Mouse (Mus musculus) kidney, adult 18-20 months (tissue): ENCODE data around the gene Astl.
"Not testable (repeated sequence)": the region's sequence is repeated elsewhere in the genome, so short reads cannot be mapped to it uniquely, and the experiment has no call there.

Experiments
- DNase-seq: peaks from one replicate; pipeline ENCODE4 v3.0.0; 2021

The Astl gene

DNA sequence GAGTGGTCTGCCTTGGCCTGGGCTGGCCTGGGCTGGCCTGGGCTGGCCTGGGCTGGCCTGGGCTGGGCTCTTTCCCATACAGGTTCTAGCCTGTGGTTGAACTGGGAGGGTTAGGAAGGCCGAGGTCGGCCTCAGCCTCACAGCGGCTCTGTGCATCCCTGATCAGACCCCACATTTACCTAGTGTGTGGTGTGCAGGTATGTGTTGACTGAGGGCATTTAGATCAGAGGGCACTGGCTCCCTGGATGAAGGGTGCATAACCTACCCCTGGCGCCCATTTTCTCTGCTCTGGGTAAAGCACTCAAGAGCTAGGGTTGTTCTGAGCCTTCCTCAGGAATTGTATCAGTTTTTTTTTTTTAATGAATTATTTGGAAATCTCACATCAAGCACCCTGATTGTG, at the start of gene Astl:
Astl (plus strand) TSS at position 224 of the 400 bp plus-strand sequence.
- no peak for DNase-seq

DNA sequence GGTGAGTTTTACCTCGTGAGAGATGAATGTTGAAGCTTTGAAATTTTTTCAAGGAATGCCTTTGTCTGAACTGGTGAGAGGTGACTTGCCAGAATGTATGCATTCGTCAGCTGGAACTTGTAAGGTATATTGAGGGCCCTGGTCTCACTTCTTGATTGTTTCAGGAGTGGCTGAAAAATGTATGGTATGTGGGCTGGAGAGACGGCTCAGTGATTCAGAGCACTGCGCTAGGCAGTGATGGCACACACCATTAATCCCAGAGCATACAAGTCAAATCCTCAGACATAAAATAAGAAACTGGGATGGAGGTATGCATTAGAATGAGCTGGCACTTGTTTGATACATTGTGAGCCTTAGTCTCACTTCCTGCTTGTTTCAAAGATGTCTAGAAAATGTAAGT, 46.2 kb upstream of the Astl start:
- no peak for DNase-seq

DNA sequence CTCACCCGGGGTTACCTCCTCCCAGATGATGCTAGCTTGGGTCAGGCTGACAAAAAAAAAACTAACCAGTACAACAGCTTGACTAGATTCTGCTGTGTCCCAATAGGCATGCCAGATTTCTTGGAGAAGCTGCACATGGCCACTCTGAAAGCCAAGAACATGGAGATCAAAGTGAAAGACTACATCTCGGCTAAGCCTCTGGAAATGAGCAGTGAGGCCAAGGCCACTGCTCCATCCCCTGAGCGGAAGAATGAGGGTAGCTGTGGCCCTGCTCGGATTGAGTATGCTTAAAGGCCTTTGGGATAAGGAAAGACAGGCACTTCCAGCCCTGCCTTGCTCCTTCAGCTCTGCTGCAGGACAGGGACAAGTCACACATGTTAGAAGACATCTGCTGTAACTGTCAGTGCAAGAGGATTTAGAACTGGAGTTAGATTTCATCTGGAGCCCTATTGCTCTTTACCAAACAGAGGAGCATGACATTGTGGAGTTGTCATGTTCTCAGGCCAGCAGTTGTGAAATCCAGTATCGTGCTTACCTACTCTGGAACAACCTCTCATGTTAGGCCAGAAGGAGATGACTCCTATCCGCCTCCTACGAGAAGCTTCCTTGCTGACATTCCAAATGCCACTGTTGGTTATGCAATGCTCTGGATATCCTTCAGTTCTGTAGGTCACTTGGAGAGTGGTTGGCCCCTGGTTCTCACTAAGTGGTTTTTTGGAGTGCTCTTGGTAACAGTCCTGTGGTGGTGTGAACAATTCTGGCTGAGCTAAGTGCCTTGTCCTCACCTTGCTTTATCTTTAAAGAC, 41.2 kb upstream of the Astl start:
- no peak for DNase-seq

DNA sequence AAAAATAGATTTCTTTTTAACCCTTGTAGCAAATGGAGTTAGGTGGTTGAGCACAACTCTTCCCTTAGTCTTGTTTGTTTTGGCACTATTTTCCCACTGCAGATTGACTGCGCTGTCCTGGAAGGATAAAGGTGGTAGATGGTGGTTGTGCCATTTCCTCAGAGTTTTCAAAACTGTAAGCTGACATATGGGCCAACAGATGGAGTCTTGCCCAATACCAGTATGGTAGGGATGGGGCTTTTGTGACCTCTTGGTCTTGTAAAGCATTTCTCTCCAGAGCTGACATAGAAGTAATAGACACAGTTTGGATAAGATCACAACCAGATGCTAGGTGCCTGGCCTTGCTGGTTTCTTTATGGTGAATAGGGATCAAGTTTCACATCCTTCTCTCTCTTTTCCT, 40.4 kb upstream of the Astl start:
- DNase-seq, result no peak

DNA sequence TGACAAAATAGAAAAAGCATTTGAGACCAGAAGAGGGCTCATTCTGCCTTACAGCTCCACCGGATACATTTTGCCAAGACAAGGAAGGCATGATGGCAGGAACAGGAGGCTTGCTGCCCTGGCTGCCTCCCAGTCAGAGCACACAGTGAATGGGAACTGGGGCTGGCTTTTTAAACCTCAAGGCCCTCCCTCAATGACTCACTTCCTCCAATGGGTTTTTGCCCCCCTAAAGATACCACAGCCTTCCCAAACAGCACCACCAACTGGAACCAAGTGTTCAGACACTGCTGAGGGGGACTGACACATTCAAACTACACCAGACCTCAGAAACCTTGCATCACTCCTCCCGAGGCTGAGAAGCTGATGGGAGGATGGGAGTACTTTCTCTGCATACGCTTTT, 37.7 kb upstream of the Astl start:
- DNase-seq, result no peak

DNA sequence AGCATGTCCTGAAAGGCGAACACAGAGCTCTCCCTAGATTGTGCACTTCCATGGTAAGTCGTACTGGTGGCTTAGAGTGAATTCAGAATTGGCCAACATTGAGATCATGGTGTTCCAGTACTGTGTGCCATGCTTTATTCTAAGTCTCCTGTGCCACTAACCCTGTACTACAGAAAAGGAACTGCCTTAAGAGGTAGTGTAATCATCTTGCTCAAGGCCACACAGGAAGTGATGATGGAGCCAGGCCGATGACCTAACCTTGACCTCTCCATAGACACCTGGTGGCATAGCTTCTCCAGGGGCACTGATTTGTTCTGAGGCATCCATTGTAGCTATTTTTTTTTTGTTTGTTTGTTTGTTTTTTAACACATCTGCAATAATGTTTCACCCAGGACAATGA, 36.6 kb upstream of the Astl start:
- DNase-seq, result no peak

DNA sequence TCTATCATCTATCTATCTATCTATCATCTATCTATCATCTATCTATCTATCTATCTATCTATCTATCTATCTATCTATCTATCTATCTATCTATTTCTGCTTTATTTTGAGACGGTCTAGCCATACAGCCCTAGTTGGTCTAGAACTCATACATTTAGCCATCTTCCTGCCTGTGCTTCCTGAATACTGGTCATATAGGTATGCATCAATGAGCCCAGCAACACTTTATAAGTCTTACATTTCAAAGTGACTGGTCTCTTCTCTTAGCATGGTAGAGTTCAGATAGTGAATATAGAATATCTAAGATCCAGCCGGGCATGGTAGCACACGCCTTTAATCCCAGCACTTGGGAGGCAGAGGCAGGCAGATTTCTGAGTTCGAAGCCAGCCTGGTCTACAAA, 34.2 kb upstream of the Astl start:
- DNase-seq, result not testable (repeated sequence)

DNA sequence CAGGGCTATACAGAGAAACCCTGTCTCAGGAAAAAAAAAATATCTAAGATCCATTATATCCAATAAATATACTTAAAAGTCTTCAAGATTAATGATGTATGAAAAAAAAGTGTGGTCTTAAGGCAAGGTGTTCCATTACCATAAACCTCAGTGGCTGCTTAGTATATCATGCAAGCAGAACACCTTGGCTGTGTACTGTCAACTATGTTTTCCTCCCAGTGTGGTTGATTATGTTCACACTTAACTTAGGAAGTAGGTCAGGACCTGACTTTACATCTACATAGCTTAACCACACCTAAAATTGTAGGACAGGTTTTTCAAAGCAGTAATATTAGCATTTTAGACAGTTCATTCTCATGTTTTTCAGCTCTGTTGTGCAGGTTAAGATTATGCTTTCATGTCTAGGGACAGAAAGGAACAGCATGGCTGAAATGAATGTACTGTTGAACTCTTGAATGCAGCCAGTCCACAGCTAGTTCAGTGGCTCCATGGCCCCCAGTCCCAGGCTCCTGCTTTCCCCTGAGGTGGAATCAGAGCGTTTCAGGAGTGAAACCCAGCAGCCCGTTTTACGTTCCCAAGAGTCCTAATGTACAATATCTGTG, 33.7 kb upstream of the Astl start:
- no peak for DNase-seq

DNA sequence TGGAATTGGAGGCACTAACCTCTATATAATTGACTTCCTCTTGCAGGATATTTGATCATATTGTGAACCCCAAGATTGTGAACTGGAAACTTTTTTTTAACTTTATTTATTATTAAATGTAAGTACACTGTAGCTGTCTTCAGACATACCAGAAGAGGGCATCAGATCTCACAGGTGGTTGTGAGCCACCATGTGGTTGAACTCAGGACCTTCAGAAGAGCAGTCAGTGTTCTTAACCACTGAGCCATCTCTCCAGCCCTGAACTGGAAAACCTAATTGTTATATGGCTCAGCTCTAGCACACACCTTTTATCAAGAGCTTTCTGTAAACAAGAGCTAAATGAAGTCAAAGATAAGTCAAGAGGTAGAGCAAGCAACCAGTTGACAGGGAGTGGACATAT, 32.3 kb upstream of the Astl start:
- DNase-seq, result no peak

DNA sequence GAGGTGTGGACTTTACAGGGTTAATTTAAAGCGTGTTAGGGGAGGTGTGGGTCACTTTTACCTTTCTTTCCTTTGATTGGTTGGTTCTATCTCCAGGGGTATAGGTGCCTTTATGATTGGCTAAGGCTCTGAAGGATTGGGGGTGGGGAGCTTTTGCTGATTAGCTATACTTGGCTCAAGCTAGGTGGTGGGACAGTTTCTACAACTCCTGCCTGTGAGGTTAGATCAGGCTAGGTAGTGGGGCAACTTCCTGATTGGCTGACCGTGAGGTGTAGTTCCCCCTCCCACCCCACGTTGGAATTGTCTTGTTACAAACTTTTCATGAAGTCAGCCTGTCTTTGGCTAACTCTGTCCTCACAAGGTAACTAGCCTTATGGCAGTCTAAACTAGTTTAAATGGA, 31.3 kb upstream of the Astl start:
- DNase-seq, result no peak

DNA sequence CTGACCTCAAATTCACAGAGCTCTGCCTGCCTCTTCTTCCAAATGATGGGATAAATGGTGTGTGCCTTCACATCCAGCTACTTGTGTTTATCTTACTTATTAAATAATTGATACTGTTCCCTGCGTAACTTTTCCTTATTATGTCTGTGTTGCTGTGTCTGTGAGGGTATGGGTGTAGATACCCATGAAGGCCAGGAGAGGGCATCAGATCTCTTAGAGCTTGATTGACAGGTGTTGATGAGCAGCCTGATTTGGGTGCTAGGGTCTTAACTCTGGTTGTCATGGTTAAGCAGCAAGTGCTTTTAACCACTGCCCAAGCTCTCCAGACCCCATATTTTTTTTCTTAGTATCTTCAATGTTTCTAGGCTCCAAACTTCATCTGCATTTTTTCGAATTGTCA, 29.8 kb upstream of the Astl start:
- no peak for DNase-seq

DNA sequence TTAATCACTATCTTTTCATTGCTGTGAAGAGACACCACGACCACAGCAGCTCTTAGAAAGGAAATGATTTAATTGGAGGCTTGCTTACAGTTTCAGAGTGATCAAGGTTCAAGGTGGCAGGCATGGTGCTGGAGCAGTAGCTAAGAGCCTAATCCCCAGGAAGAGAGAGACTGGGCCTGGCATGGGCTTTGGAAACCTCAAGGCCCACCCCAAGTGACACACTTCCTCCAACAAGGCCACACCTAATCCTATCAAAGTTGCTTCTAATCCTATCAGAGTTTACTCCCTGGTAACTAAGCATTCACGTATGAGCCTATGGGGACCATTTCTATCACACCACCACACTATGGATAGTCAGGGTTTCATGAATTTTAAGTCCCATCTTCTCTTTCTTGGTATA, 28.2 kb upstream of the Astl start:
- no peak for DNase-seq

DNA sequence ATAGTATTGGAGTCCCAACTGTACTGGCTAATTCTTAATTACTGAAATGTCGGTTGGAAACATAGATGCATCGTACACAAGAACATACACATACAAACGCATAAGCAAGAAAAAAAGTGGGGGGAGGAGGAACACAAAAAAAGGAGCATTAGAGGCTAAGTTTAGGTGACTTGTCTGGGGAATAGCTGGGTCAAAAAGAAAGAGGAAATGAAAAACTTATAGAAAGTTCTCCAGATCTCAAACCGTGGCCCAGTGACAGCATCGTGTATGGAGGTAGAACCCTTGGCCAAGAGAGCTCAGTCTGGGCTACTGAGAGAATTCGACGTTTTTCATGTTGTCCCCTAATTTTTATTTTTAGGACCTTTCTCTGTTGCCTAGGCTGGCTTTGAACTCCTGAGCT, 27.8 kb upstream of the Astl start:
- no peak for DNase-seq

DNA sequence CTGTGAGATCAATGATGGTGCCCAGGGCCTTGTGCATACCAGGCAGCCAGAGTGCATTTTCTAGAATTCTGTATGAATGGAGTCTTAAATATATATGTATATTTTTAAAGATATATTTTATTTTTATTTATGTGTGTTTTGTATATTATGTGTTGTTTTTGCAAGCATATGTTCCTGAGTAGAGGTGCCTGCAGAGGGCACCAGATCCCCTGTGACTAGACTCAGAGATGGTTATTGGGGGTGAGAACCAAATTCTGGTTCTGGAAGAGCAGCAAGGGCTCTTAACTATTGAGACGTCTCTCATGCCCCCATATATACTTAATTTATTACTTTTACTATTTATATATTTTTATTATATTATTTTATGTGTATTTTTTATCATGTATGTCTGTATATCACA, 27.2 kb upstream of the Astl start:
- DNase-seq, result no peak

DNA sequence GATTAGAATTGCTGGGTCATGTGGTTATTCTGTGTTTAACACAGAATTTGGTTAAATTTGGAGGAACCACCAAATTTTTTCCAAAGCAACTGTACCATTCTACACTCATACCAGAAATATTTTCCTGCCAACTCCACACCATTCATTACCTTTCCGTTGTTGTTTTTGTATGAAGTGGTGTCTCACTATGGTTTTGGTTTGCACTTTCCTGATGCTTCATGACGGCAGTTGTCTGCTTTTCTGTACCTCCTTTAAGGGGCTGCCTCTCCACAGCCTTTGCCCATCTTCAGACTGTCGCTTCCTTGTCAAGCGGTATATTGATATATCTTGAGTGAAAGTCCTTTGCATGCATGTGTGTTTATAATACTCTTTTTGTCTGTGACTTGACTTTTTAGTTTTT, 25.6 kb upstream of the Astl start:
- DNase-seq, result no peak

DNA sequence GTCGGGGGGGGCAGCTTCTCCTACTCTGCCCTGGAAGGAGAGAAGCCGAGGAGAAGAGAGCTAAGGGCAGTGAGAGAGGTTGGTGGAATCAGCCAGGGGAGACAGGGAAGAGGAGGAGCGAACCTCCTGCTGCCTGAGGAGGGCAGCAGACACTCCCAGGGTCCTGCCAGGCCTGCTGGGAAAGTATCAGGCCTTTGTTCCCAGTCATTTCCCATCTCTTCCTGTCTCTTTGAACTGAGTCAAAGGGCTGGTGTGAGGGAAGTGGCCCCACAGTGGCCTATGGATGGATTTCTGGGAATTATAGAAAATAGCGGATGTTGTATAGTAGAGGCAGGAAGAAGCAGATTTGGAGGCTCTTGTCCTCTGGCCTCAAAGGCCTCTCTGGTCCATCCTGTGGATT, 24.6 kb upstream of the Astl start:
- DNase-seq, result no peak

DNA sequence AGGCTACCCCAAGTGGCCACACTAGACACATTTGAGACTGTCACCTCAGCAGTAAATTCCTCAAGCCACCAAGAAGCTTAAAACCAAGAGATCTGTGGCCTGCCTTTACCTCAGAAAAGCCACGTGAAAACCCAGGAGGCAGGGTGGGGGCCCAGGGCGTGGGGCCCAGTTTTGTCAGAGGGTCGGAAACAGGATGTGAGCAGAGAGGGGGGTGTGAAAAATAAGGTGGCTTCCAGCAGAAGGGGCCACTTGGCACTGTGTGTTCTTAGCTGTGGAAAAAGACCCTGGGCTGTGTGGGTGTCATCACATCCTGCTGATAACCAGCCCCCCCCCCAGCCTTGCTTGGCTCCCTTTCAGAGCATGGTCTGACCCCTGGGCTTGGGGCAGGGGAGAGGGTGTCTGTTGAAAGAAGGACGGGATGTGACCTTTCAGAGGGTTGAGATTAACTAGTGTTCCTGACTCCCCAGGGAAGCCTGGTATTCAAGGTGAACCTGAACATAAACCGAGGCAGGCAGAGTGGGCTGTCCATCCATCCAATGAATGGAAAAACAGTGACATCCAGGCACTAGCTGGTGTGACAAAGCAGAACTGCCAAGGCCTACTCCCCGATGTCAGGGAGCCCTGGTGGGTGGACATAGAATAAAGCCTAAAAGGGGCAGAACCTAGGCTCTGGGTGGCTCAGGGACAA, 23.8 kb upstream of the Astl start:
- no peak for DNase-seq

DNA sequence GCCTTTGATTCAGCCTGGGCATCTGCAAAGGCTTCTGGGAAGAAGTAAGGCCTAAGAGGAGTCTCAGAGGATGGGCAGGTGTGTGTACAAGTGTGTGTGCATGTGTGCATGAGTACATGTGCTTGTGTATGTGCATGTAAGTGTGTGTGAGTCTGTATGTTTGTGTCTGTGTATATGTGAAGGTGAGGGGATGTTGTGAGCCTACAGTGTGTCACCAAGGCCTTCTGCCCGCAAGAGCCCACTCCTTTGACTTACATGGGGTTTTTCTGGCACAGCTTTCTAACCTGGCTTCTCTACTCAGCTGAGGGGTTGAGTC, 23.3 kb upstream of the Astl start:
- DNase-seq, result no peak

DNA sequence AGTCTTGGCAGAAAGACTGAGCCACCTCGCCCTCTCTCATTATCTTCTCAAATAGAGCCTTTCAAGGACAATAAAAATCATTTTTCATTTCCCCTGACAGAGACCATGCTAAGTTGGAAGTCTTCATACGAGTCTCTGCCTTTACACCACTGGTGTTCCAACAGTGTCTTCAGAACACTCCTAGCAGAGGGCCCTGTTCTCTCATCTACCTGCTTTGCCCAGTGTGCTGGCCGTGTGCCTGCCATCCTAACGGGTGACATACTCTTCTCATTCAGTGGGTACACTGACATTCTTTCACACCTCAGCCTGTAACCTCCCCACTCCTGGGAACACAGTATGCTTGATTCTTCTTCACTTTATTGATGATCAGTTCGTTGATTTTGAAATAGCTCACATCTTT, 22.0 kb upstream of the Astl start:
- DNase-seq, result no peak

DNA sequence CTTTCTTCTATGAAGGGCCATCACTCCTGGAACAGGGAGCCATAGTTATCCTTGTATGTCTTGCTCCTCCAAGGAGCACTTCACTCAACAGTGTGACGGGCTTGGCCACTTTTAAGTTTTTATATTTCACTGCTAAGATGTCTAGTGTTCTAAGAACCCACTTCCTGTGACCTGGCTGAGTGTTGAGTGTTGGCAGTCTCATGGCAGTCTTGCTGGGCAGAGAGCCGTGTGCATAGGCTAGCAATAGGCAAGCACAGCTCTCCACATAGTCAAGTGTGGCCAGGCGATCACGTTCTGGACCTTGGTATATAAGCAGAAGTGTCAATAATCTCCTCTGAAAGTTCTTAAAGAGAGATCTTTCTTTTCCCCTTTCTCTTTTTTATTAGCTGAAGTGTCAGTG, 20.3 kb upstream of the Astl start:
- no peak for DNase-seq

DNA sequence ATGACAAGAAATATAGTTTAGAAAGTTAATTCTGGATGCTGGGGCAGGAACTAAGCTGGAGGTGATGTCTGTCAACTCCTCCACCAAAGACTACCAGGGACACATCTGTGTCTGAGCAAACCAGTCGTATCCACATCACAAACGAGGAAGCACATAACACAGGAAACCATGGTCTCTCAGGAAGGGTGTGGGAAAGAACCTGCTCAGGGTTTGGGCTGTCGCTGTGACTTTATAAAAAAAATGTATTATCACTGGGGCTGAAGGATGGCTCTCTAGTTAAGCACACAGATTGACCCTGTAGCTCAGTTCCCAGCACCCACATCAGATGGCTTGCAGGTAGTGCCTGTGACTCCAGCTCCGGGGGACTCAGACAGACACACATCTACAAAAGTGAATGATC, 19.4 kb upstream of the Astl start:
- no peak for DNase-seq

DNA sequence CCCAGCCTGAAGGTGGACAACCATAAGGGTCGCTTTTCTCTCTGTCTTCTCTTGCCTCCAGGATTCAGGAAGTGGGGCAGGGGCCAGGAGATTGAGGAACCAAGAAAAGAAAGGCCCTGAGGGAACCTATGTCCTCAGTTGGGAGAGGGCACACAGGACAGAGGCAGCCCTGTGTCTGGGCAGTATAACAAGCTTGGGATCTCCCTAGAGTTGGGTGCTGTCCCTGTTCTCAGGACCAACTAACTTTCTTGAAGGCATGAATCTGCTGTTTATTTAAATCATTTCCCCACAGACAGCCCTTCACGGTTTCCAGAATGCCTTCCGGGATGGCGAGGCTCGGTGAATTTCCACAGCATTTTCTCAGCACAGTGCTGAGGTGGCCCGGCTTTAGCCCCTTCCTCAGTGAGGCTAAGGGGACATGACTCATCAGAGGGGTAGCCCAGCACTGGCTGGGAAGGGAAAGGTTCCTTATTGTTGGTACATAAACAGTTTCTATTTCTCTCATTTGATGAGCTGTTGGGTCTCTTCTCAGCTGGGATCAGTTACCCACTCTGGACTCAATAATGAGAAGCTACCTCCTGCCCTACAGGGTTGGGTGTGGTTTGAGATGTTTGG, 15.7 kb upstream of the Astl start:
- DNase-seq, result no peak

DNA sequence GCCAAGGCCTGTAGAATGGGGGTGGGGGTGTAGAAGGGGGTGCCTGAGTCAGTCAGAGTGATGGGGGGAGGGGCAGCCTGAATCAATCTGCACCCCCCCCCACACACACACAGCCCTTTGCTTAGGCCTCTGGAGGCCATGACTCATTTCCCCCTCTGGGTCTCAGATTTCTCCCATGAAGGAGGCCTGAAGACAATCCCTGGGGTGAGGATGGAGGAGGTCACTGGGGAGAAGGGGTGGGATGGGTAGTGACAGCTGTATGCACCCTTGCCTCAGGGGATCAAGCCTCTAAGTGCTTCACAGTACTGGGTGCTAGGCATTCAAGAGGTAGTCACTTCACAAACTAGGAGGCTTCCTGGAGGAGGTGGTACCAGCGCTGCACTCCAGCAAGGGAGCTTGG, 14.8 kb upstream of the Astl start:
- DNase-seq, result no peak

DNA sequence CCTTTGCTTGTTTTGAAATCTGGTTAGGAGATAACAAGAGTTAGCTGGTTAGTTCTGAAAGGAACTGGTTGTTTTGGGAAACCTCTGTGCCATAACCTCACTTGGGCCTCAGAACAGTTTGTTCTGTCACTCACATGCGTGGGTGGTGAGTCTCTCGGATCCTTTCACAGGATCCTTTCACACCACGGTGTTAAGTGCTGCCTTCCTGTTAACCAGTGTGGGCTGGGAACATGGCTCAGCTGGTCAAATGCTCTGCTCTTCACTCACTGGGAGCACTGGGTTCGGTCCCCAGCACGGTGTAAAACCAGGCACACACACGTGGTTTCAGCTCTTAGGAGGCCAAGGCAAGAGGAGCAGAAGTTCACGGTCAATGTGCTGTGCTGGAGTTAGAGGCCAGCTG, 14.0 kb upstream of the Astl start:
- no peak for DNase-seq
